Mouse (Mus musculus) spleen, postnatal 4 days (tissue): ENCODE data around the gene Frem2.

Experiments used
- DNase-seq, 2 experiments: peaks; one replicate each; pipeline ENCODE4 v3.0.0; 2022; ENCODE audit warnings: low spot score in 2 of 2

Frem2 gene

DNA sequence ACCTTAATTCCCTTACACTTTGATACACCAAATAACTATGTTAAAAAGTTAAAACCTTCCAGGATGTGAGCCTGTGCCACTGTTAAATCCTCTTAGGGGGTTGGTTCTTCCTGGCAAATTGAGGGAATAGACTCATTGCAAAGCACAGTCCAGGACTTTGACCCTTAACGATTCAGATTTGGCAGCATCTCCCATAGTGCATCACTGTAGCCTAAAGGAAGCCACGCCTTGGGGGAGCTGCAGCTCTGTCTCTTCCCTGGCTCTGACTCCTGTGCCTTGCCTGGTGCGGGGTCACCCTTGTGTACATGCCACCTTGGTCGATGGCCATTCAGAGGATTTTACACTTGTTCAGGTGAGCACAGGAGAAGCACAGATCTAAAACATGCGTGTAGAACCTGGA is 187.5 kb downstream of the Frem2 start:
- DNase-seq: no peak

- DNase-seq: no peak
These were observed 189.8 kb downstream of the Frem2 start for GRCm38 (mm10) chr3:53467356-53467755.

DNA sequence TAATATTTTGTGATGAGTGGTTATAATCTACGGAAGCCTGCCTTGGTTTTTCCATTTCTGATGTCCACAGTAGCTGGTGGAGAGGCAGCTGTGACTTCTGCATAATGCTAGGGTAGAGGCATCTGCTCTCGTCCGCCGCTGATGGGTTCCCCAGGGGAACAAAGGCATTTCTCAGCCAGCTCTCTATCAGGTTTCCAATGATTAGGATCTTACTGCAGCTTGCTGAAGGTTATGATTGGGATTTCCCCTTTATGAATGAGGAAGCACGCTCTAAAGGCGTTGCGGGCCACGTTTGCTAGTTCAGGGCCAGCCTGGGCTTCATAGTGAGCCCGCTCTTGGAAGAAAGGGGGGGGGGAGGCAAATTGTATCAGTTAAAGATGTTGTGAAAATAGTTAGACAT is 190.7 kb downstream of the Frem2 start:
- DNase-seq: no peak

DNA sequence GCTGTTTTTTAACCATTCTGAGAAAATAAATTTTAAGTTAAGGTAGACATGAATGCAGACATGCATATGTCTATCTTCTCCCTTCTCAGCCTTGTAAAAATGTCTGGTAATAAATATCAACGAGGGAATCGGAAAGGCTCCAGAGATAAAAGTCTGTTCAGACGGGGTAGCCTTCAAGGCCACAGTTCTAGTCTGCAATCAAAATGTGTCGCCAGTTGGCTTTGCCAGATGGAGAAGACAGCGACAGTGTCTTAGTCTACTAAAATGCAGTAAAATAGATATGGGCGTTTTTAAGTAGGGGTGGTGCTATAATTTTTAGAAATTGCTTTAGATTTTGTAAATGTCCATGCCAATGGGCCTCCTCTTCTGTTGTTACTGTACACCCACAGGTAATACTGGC is 191.8 kb downstream of the Frem2 start:
- DNase-seq: no peak

- no peak for DNase-seq
These were observed 192.9 kb downstream of the Frem2 start for GRCm38 (mm10) chr3:53464146-53464698.
